Mouse (Mus musculus) olfactory bulb, adult 2 months (tissue): ENCODE data around the gene Gm10097.

Experiments
- CTCF ChIP-seq: fragments of 200-500 bp; IDR thresholded peaks from 2 replicates; pipeline ENCODE4 v1.5.1; 2012; ENCODE audit warnings: low read depth, mild to moderate bottlenecking, low read length, moderate library complexity; ENCODE audit not compliant: insufficient read depth
- POLR2A ChIP-seq: fragments of 200-500 bp; IDR thresholded peaks from 2 replicates; pipeline ENCODE4 v1.6.1; 2012; ENCODE audit warnings: mild to moderate bottlenecking, low read depth, low read length, moderate library complexity; ENCODE audit not compliant: insufficient read depth

- TF ChIP-seq POLR2A (no peak), CTCF (no peak)
These were observed 18.3 kb downstream of the Gm10097 start for GRCm38 (mm10) chr10:5087336-5087735.
